Mouse (Mus musculus) monocyte, adult 5-6 weeks (primary cell): ENCODE results near the gene Mybpc3. TPM values are rescaled to one million over a fixed set of nuclear protein-coding genes. Genes with fewer than 3 reads are reported as not detected.
A peak's percentile ranks its signal among the peaks of the same experiment; 100 is the strongest.

Experiments
- ATAC-seq: fragments of 153-309, 156-312 bp; replicated peaks from 2 replicates; pipeline ENCODE4 v1.8.0; 2017; ENCODE audit warnings: mild to moderate bottlenecking; ENCODE audit not compliant: low TSS enrichment, insufficient number of reproducible peaks, severe bottlenecking, poor library complexity, low FRiP score
- total RNA-seq: library from RNA; stranded (forward); fragments of 200-1000, 200-491, 200-594 nt; gene quantifications from 3 replicates; pipeline ENCODE4 v1.2.3, GENCODE M21; 2017

Mybpc3 gene
- total RNA-seq, 1 experiment from 2014 or later, result 5.2 TPM

- ATAC-seq, result no peak
Observed at GRCm38 (mm10) chr2:91143401-91143800, 25.5 kb downstream of the Mybpc3 start.

- ATAC-seq, result no peak
Observed at GRCm38 (mm10) chr2:91148101-91148500, 30.2 kb downstream of the Mybpc3 start.

GRCm38 (mm10) chr2:91151331-91151730 is 33.4 kb downstream of the Mybpc3 start:
- no peak for ATAC-seq

GRCm38 (mm10) chr2:91152885-91153377 is 35.0 kb downstream of the Mybpc3 start:
- ATAC-seq, result no peak

GRCm38 (mm10) chr2:91154091-91154490 is 36.1 kb downstream of the Mybpc3 start:
- no peak for ATAC-seq

GRCm38 (mm10) chr2:91157002-91157752 is 39.2 kb downstream of the Mybpc3 start:
- no peak for ATAC-seq

GRCm38 (mm10) chr2:91160591-91160990 is 42.6 kb downstream of the Mybpc3 start:
- ATAC-seq, result no peak

GRCm38 (mm10) chr2:91162952-91163351 is 45.0 kb downstream of the Mybpc3 start:
- ATAC-seq, result no peak

- no peak for ATAC-seq
Observed at GRCm38 (mm10) chr2:91163532-91163931, 45.6 kb downstream of the Mybpc3 start.

GRCm38 (mm10) chr2:91164991-91165390 is 47.0 kb downstream of the Mybpc3 start:
- no peak for ATAC-seq

GRCm38 (mm10) chr2:91167629-91168028 is 49.7 kb downstream of the Mybpc3 start:
- ATAC-seq, result no peak

GRCm38 (mm10) chr2:91169587-91170322 is 51.8 kb downstream of the Mybpc3 start:
- no peak for ATAC-seq

- no peak for ATAC-seq
Observed at GRCm38 (mm10) chr2:91175490-91175889, 57.5 kb downstream of the Mybpc3 start.

GRCm38 (mm10) chr2:91176234-91176633 is 58.3 kb downstream of the Mybpc3 start:
- no peak for ATAC-seq

- no peak for ATAC-seq
Observed at GRCm38 (mm10) chr2:91179825-91180224, 61.9 kb downstream of the Mybpc3 start.

- no peak for ATAC-seq
Observed at GRCm38 (mm10) chr2:91180706-91181105, 62.8 kb downstream of the Mybpc3 start.

- peak; percentile 19; the same call in 1 of the 2 replicates for ATAC-seq
Observed at GRCm38 (mm10) chr2:91182016-91182404, 64.1 kb downstream of the Mybpc3 start.

GRCm38 (mm10) chr2:91182405-91183147 is 64.6 kb downstream of the Mybpc3 start:
- peak; percentile 6; the same call in 1 of the 2 replicates for ATAC-seq

- ATAC-seq, result peak; percentile 93
Observed at GRCm38 (mm10) chr2:91183148-91183513, 65.2 kb downstream of the Mybpc3 start.
